Comparison of ENCODE assay signal across 13 mouse cellular contexts in the genomic region with DNA sequence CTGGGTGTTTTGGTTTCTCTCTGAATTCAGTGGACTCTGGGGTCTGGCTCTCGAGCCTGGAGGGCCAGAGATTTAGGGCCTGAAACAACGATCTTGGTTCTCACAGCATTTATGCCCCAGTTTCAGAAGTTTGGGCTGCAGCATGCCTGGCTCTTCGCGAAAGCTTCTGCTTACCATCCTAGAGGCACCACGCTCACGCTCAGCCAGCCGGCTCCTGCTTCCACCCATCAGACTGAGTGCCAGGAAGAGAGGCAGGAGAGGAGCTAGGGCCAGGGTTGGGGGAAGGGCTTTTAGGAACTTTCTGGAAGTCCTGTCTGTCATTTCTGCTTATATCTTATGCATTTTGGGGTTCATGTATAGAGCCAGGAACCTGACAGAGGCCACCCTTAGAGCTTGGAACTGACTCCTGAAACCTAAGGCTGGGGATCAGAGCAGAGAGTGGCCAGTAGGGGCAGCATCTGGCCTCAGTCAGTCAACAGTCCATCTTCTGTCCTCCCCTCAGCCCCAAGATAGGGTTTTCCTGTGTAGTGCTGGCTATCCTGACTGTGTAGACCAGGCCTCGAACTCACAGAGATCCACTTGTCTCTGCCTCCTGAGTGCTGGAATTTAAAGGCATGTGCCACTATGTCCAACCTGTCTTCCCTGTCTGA.
DNase-seq lines count a peak whose midpoint lies in the region; ATAC-seq and TF ChIP-seq lines count a peak whose summit lies in the region.
"Had no signal": no experiment of that assay in that cellular context is flagged by ENCODE, and none has a peak within 500 bp of the region (broad histone marks: within the 10 kb centered on the region; RNA-seq: fewer than 3 reads in every experiment).

No protein-coding gene starts in this region.

- H3K36me3 ChIP-seq in liver, embryonic 14.5 days (replicated peaks; ENCODE audit: control insufficient read depth, insufficient read depth, low read depth), result no peaks in the 10 kb centered on the region
- H3K36me3 ChIP-seq in liver, embryonic 11.5 days (ENCODE audit: control insufficient read depth, insufficient read depth, low read length), result no peaks in the 10 kb centered on the region
- no peaks in the 10 kb centered on the region for H3K36me3 ChIP-seq in MEL (ENCODE audit: control insufficient read depth in 1 of 2, insufficient read depth in 2 of 2, low read length in 2 of 2)
- no peaks in the 10 kb centered on the region for H3K36me3 ChIP-seq in midbrain, embryonic 10.5 days
- H3K36me3 ChIP-seq: limb, embryonic 13.5 days; midbrain, embryonic 12.5 days had no signal

- ATAC-seq in frontal cortex, adult (ENCODE audit: low TSS enrichment), result peak; percentile 72; the same call in 1 of the 2 replicates
- ATAC-seq in liver, embryonic 14.5 days (ENCODE audit: insufficient read depth), result no peak
- ATAC-seq in liver, embryonic 11.5 days (replicated peaks; ENCODE audit: low FRiP score), result no peak
- 0 out of 2 replicates have a peak, but pooled peaks have one; percentile 16 for ATAC-seq in monocyte, adult 5-6 weeks (replicated peaks; ENCODE audit: insufficient number of reproducible peaks, low FRiP score, low TSS enrichment, poor library complexity, severe bottlenecking)

- no peak for TF ChIP-seq RAD21 in MEL (IDR thresholded peaks at IDR 0.05; ENCODE audit: low read depth, low read length)

- H3K9me3 ChIP-seq in liver, embryonic 14.5 days (ENCODE audit: control insufficient read depth, low read length), result no peaks in the 10 kb centered on the region
- H3K9me3 ChIP-seq in liver, embryonic 11.5 days (ENCODE audit: control insufficient read depth, low read length), result no peaks in the 10 kb centered on the region
- H3K9me3 ChIP-seq in MEL (replicated peaks; ENCODE audit: insufficient read depth, low read length), result no peaks in the 10 kb centered on the region
- no peaks in the 10 kb centered on the region for H3K9me3 ChIP-seq in midbrain, embryonic 10.5 days (replicated peaks)
- H3K9me3 ChIP-seq: limb, embryonic 13.5 days; midbrain, embryonic 12.5 days had no signal

- H3K4me2 ChIP-seq in liver, embryonic 14.5 days (ENCODE audit: low read depth), result no peak overlapping the region
- no peak overlapping the region for H3K4me2 ChIP-seq in liver, embryonic 11.5 days
- H3K4me2 ChIP-seq: limb, embryonic 13.5 days; midbrain, embryonic 12.5 days had no signal

- no peak for TF ChIP-seq POLR2A in MEL (IDR thresholded peaks at IDR 0.05; ENCODE audit: control insufficient read depth in 1 of 2, insufficient read depth in 1 of 2, low read depth in 1 of 2, low read length in 2 of 2, poor library complexity in 1 of 2)

- TF ChIP-seq EP300 in liver, embryonic 14.5 days (IDR thresholded peaks at IDR 0.05; ENCODE audit: low read depth), result no peak
- TF ChIP-seq EP300 in MEL (IDR thresholded peaks at IDR 0.05; ENCODE audit: low read depth in 1 of 2, low read length in 2 of 2), result no peak

- no peaks in the 10 kb centered on the region for H3K79me2 ChIP-seq in MEL (ENCODE audit: control insufficient read depth, insufficient read depth, low read length, poor library complexity)

- TF ChIP-seq CTCF in liver, embryonic 14.5 days (IDR thresholded peaks at IDR 0.05; ENCODE audit: low read depth), result peak; percentile 44
- peak; percentile 29 to 38 (median 30); a peak in 5 of 6 replicates for TF ChIP-seq CTCF in MEL (IDR thresholded peaks at IDR 0.05 in 2 of 3, conservative IDR thresholded peaks at IDR 0.05 in 1 of 3; ENCODE audit: control insufficient read depth in 1 of 3, insufficient read depth in 1 of 3, low read depth in 2 of 3, low read length in 3 of 3, poor library complexity in 1 of 3, severe bottlenecking in 1 of 3)

- whole genome bisulfite sequencing in liver, embryonic 14.5 days (ENCODE audit: insufficient replicate concordance), result 67% methylated on average over 8 of the region's 8 CpGs
- WGBS in liver, embryonic 11.5 days, result 75% methylated on average over 8 of the region's 8 CpGs
- 85% methylated on average over 8 of the region's 8 CpGs for WGBS in midbrain, embryonic 10.5 days

- H3K4me1 ChIP-seq in liver, embryonic 14.5 days (replicated peaks; ENCODE audit: control insufficient read depth in 2 of 2, insufficient read depth in 2 of 2, low read length in 1 of 2), result no peaks in the 10 kb centered on the region
- peaks cover 6% of the 10 kb centered on the region for H3K4me1 ChIP-seq in liver, embryonic 11.5 days (replicated peaks; ENCODE audit: control insufficient read depth, insufficient read depth, low read length)
- H3K4me1 ChIP-seq in MEL (ENCODE audit: control insufficient read depth in 1 of 2, insufficient read depth in 2 of 2, low read length in 2 of 2), result no peaks in the 10 kb centered on the region
- H3K4me1 ChIP-seq in midbrain, embryonic 10.5 days, result peaks cover 41% of the 10 kb centered on the region

- peaks cover 15% of the 10 kb centered on the region for H3K27me3 ChIP-seq in liver, embryonic 14.5 days (ENCODE audit: control insufficient read depth, insufficient read depth, low read length)
- peaks cover 28% of the 10 kb centered on the region for H3K27me3 ChIP-seq in liver, embryonic 11.5 days (replicated peaks; ENCODE audit: control insufficient read depth, insufficient read depth, low read length)
- no peaks in the 10 kb centered on the region for H3K27me3 ChIP-seq in MEL (ENCODE audit: control insufficient read depth in 1 of 2, insufficient read depth in 2 of 2, low read length in 2 of 2)
- H3K27me3 ChIP-seq in midbrain, embryonic 10.5 days (ENCODE audit: low read depth, poor library complexity, severe bottlenecking), result peaks cover 32% of the 10 kb centered on the region

- no peak overlapping the region for H3K27ac ChIP-seq in liver, embryonic 14.5 days
- no peak overlapping the region for H3K27ac ChIP-seq in liver, embryonic 11.5 days (ENCODE audit: low read depth, low read length)
- H3K27ac ChIP-seq in MEL (ENCODE audit: control insufficient read depth, low read depth, low read length), result no peak overlapping the region
- H3K27ac ChIP-seq in midbrain, embryonic 10.5 days (replicated peaks), result no peak overlapping the region
- H3K27ac ChIP-seq: limb, embryonic 13.5 days; midbrain, embryonic 12.5 days had no signal

- H3K4me3 ChIP-seq in liver, embryonic 14.5 days (ENCODE audit: insufficient read depth in 1 of 2, low read depth in 2 of 2, low read length in 2 of 2), result no peak overlapping the region
- H3K4me3 ChIP-seq in liver, embryonic 11.5 days (ENCODE audit: low read depth, low read length), result no peak overlapping the region
- H3K4me3 ChIP-seq in MEL (ENCODE audit: control insufficient read depth in 1 of 2, insufficient read depth in 1 of 2, low read depth in 2 of 2, low read length in 2 of 2), result no peak overlapping the region
- no peak overlapping the region for H3K4me3 ChIP-seq in midbrain, embryonic 10.5 days
- H3K4me3 ChIP-seq: limb, embryonic 13.5 days; midbrain, embryonic 12.5 days had no signal

- H3K9ac ChIP-seq in liver, embryonic 14.5 days (replicated peaks), result no peak overlapping the region
- no peak overlapping the region for H3K9ac ChIP-seq in liver, embryonic 11.5 days (ENCODE audit: low read depth, low read length)
- H3K9ac ChIP-seq in MEL (ENCODE audit: control insufficient read depth, low read depth, low read length, poor library complexity, severe bottlenecking), result no peak overlapping the region
- H3K9ac ChIP-seq: limb, embryonic 13.5 days; midbrain, embryonic 12.5 days had no signal

- no peak for DNase-seq in frontal cortex, postnatal 10 days (ENCODE audit: low spot score in 2 of 2)
- DNase-seq in liver, embryonic 14.5 days (ENCODE audit: low read depth in 3 of 3, low spot score in 3 of 3), result no peak
- DNase-seq in liver, embryonic 11.5 days (ENCODE audit: low spot score), result no peak
- no peak for DNase-seq in MEL (ENCODE audit: low read depth, low spot score)
- DNase-seq in right cerebral cortex, postnatal 14 days, result no peak
- no peak for DNase-seq in midbrain, embryonic 10.5 days (ENCODE audit: low spot score)
- DNase-seq: adrenal gland, postnatal 14 days; heart, postnatal 14 days; thymus, adult 2 months had no signal

TF ChIP-seq in MEL, 35 proteins besides CTCF, POLR2A, EP300 and RAD21:
- TF ChIP-seq RCOR1 (IDR thresholded peaks at IDR 0.05; ENCODE audit: low read depth, low read length) (no peak), ZNF384 (IDR thresholded peaks at IDR 0.05; ENCODE audit: low read depth, low read length) (no peak), E2F4 (IDR thresholded peaks at IDR 0.05; ENCODE audit: borderline replicate concordance, low read depth, low read length) (no peak), GABPA (IDR thresholded peaks at IDR 0.05; ENCODE audit: low read depth, low read length) (no peak), ETS1 (IDR thresholded peaks at IDR 0.05; ENCODE audit: low read depth, low read length) (no peak), ZMIZ1 (IDR thresholded peaks at IDR 0.05; ENCODE audit: low read depth, low read length) (no peak), ZKSCAN1 (IDR thresholded peaks at IDR 0.05; ENCODE audit: low read depth, low read length) (no peak), TAL1 (IDR thresholded peaks at IDR 0.05; ENCODE audit: low read length) (no peak), TCF12 (IDR thresholded peaks at IDR 0.05; ENCODE audit: low read depth, low read length) (no peak), USF2 (IDR thresholded peaks at IDR 0.05; ENCODE audit: borderline replicate concordance in 1 of 2, insufficient read depth in 1 of 2, low read depth in 1 of 2, low read length in 2 of 2) (no peak), SIN3A (IDR thresholded peaks at IDR 0.05; ENCODE audit: low read length) (no peak), KAT2A (conservative IDR thresholded peaks at IDR 0.05; ENCODE audit: low read depth, low read length) (no peak), UBTF (IDR thresholded peaks at IDR 0.05; ENCODE audit: borderline replicate concordance, insufficient read depth, low read depth, low read length) (no peak), TBP (IDR thresholded peaks at IDR 0.05; ENCODE audit: low read depth, low read length) (no peak), CHD2 (IDR thresholded peaks at IDR 0.05; ENCODE audit: low read length) (no peak)

Comparison
In these comparisons a context has a peak if more than half of its experiments do, and no peak if none do; other contexts are left out.
1. ATAC-seq: peak in frontal cortex, adult (single experiment) and monocyte, adult 5-6 weeks (single experiment); none in liver, embryonic 14.5 days (single experiment) and liver, embryonic 11.5 days (single experiment).